Mouse (Mus musculus): ENCODE data around the gene Gm21887.
"Not testable (repeated sequence)": the region's sequence is repeated elsewhere in the genome, so short reads cannot be mapped to it uniquely, and the experiment has no call there.

- TF ChIP-seq POLR2A (IDR thresholded peaks at IDR 0.05; ENCODE audit: control insufficient read depth in 1 of 2, insufficient read depth in 1 of 2, low read depth in 1 of 2, low read length in 2 of 2, poor library complexity in 1 of 2); USF2 (IDR thresholded peaks at IDR 0.05; ENCODE audit: borderline replicate concordance in 1 of 2, insufficient read depth in 1 of 2, low read depth in 1 of 2, low read length in 2 of 2); MXI1 (IDR thresholded peaks at IDR 0.05; ENCODE audit: low read depth, low read length); NRF1 (IDR thresholded peaks at IDR 0.05; ENCODE audit: insufficient read depth, low read depth, low read length, poor library complexity, severe bottlenecking); CTCF (IDR thresholded peaks at IDR 0.05 in 2 of 3, conservative IDR thresholded peaks at IDR 0.05 in 1 of 3; ENCODE audit: control insufficient read depth in 1 of 3, insufficient read depth in 1 of 3, low read depth in 2 of 3, low read length in 3 of 3, poor library complexity in 1 of 3, severe bottlenecking in 1 of 3); GATA1 (IDR thresholded peaks at IDR 0.05; ENCODE audit: low read depth, low read length); CHD1 (IDR thresholded peaks at IDR 0.05; ENCODE audit: low read depth, low read length); POLR2AphosphoS5 (IDR thresholded peaks at IDR 0.05; ENCODE audit: borderline replicate concordance, low read depth, low read length): not testable (repeated sequence)
These were observed 39.7 kb upstream of the Gm21887 start for GRCm38 (mm10) chrX:169969765-169970164.

All from MEL (cell line).